Mouse (Mus musculus) MEL (cell line): ENCODE results near the gene Il6. TPM values are rescaled to one million over a fixed set of nuclear protein-coding genes. Genes with fewer than 3 reads are reported as not detected.
"Not testable (repeated sequence)": the region's sequence is repeated elsewhere in the genome, so short reads cannot be mapped to it uniquely, and the experiment has no call there.

Experiments used
- DNase-seq: peaks from one replicate; pipeline ENCODE4 v3.0.0; 2011; ENCODE audit warnings: low read depth, low spot score
- H3K27ac ChIP-seq: 2 replicates; pipeline ENCODE4 v1.5.1; 2012; ENCODE audit warnings: low read depth, mild to moderate bottlenecking, control low read depth, low read length, moderate library complexity; ENCODE audit not compliant: control insufficient read depth
- H3K27me3 ChIP-seq, 2 experiments: fragments of 150-350 bp in 1 of 2; sonication (generic) in 1 of 2; 2 replicates each; pipeline ENCODE4 v1.6.1; 2012; ENCODE audit warnings: low read length in 2 of 2, mild to moderate bottlenecking in 2 of 2, improper control_type of control experiment in 1 of 2, moderate library complexity in 1 of 2; ENCODE audit not compliant: insufficient read depth in 2 of 2, control insufficient read depth in 1 of 2
- H3K36me3 ChIP-seq, 2 experiments: 2 replicates each; pipeline ENCODE4 v1.6.1; 2012 to 2014; ENCODE audit warnings: low read length in 2 of 2, improper control_type of control experiment in 1 of 2, inconsistent platforms in 1 of 2, mild to moderate bottlenecking in 1 of 2; ENCODE audit not compliant: insufficient read depth in 2 of 2, control insufficient read depth in 1 of 2
- H3K4me1 ChIP-seq, 2 experiments: fragments of 150-350 bp in 1 of 2; sonication (generic) in 1 of 2; 2 replicates each; pipeline ENCODE4 v1.6.1; 2012; ENCODE audit warnings: low read length in 2 of 2, improper control_type of control experiment in 1 of 2, mild to moderate bottlenecking in 1 of 2; ENCODE audit not compliant: insufficient read depth in 2 of 2, control insufficient read depth in 1 of 2
- H3K4me3 ChIP-seq, 2 experiments: fragments of 150-350 bp in 1 of 2; sonication (generic) in 1 of 2; 2 replicates each; pipeline ENCODE4 v1.5.1; 2012; ENCODE audit warnings: low read depth in 2 of 2, low read length in 2 of 2, mild to moderate bottlenecking in 2 of 2, moderate library complexity in 2 of 2, control low read depth in 1 of 2, improper control_type of control experiment in 1 of 2; ENCODE audit not compliant: control insufficient read depth in 1 of 2, insufficient read depth in 1 of 2
- H3K79me2 ChIP-seq: 2 replicates; pipeline ENCODE4 v1.6.1; 2012; ENCODE audit warnings: mild to moderate bottlenecking, low read length, moderate library complexity; ENCODE audit not compliant: control insufficient read depth, poor library complexity, insufficient read depth
- H3K9ac ChIP-seq: 2 replicates; pipeline ENCODE4 v1.6.1; 2012; ENCODE audit warnings: low read depth, mild to moderate bottlenecking, control low read depth, low read length, moderate library complexity; ENCODE audit not compliant: control insufficient read depth, poor library complexity, severe bottlenecking
- H3K9me3 ChIP-seq: fragments of 150-350 bp; sonication (generic); replicated peaks from 2 replicates; pipeline ENCODE4 v1.6.1; 2012; ENCODE audit warnings: mild to moderate bottlenecking, low read length, improper control_type of control experiment, moderate library complexity; ENCODE audit not compliant: insufficient read depth
- ELF1 ChIP-seq: IDR thresholded peaks from 2 replicates; pipeline ENCODE4 v1.6.1; 2014; ENCODE audit warnings: low read depth, mild to moderate bottlenecking, inconsistent platforms, low read length, improper control_type of control experiment, moderate library complexity
- GATA1 ChIP-seq: IDR thresholded peaks from 2 replicates; pipeline ENCODE4 v1.6.1; 2011; ENCODE audit warnings: low read depth, low read length, improper control_type of control experiment
- MAX ChIP-seq: IDR thresholded peaks from 2 replicates; pipeline ENCODE4 v1.6.1; 2011; ENCODE audit warnings: low read length, improper control_type of control experiment
- MXI1 ChIP-seq: IDR thresholded peaks from 2 replicates; pipeline ENCODE4 v1.6.1; 2011; ENCODE audit warnings: mild to moderate bottlenecking, low read depth, low read length, improper control_type of control experiment
- MYC ChIP-seq: IDR thresholded peaks from 2 replicates; pipeline ENCODE4 v1.6.1; 2011; ENCODE audit warnings: low read depth, mild to moderate bottlenecking, low read length, improper control_type of control experiment, moderate library complexity
- POLR2A ChIP-seq, 2 experiments: IDR thresholded peaks; 2 replicates each; pipeline ENCODE4 v1.6.1; 2011 to 2012; ENCODE audit warnings: low read length in 2 of 2, mild to moderate bottlenecking in 2 of 2, control low read depth in 1 of 2, improper control_type of control experiment in 1 of 2, low read depth in 1 of 2, moderate library complexity in 1 of 2; ENCODE audit not compliant: control insufficient read depth in 1 of 2, insufficient read depth in 1 of 2, poor library complexity in 1 of 2
- POLR2AphosphoS2 ChIP-seq: IDR thresholded peaks from 2 replicates; pipeline ENCODE4 v1.6.1; 2011; ENCODE audit warnings: low read length, improper control_type of control experiment
- ZMIZ1 ChIP-seq: IDR thresholded peaks from 2 replicates; pipeline ENCODE4 v1.6.1; 2012; ENCODE audit warnings: low read depth, mild to moderate bottlenecking, inconsistent platforms, low read length, improper control_type of control experiment, moderate library complexity
- ZNF384 ChIP-seq: IDR thresholded peaks from 2 replicates; pipeline ENCODE4 v1.6.1; 2012; ENCODE audit warnings: low read depth, mild to moderate bottlenecking, inconsistent platforms, low read length, improper control_type of control experiment
- polyA plus RNA-seq, 2 experiments: library from polyadenylated mRNA; stranded (reverse) in 1 of 2; unstranded in 1 of 2; fragments of >175 nt in 1 of 2; fragments of >200 nt in 1 of 2; gene quantifications; 2 replicates each; pipeline versions ENCODE4 v1.2.1 to v1.2.4; 2012; ENCODE audit warnings: low replicate concordance in 2 of 2, low read depth in 1 of 2; ENCODE audit not compliant: insufficient read length in 2 of 2, insufficient read depth in 1 of 2, missing spikeins in 1 of 2
- total RNA-seq: library from RNA; depleted of rRNA; stranded (reverse); fragments of 300-350 nt; gene quantifications from 2 replicates; pipeline ENCODE4 v1.2.3, GENCODE M21; 2012; rRNA removed

The Il6 gene
- total and polyA plus RNA-seq, 3 experiments: not detected

- no peaks in the 10 kb centered on the region for H3K4me1 ChIP-seq
- DNase-seq: peak; percentile 6
- H3K4me3 ChIP-seq: no peak overlapping the region
- H3K79me2 ChIP-seq: no peaks in the 10 kb centered on the region
- no peaks in the 10 kb centered on the region for H3K27me3 ChIP-seq
- H3K36me3 ChIP-seq: peaks cover 0 to 19% of the 10 kb centered on the region in 2 experiments; a peak in 2 of 4 replicates
- no peak overlapping the region for H3K9ac ChIP-seq
- no peaks in the 10 kb centered on the region for H3K9me3 ChIP-seq
- TF ChIP-seq ZNF384 (0 out of 2 replicates have a peak, but pooled peaks have one; percentile 37), MAX (no peak)
- TF ChIP-seq, all 39 proteins: peak for 1
- H3K27ac ChIP-seq: no peak overlapping the region
Measured at GRCm38 (mm10) chr5:30058216-30058731, 45.4 kb downstream of the Il6 start.

DNA sequence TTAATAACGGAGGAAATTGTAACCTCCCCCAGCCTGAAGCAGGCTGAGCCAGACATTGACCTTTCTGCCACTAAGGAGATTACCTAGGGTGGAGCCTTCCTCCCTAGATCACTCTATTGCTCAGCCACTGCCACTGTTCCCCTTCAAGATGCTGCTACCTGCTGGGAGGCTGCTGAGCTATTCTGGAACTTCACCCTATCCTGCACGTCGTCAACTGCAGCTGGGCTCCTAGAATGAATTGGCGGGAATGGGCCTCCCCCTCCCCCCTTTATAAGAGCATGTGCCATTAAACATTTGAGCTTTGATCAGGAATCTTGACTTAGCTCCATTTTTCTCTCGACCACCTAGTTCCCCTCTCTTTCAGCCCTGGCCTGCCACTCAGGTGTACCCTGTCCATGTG, 46.7 kb downstream of the Il6 start:
- H3K79me2 ChIP-seq, H3K27ac ChIP-seq, H3K4me3 ChIP-seq, H3K27me3 ChIP-seq, H3K9me3 ChIP-seq, H3K9ac ChIP-seq, H3K4me1 ChIP-seq, DNase-seq: not testable (repeated sequence)
- TF ChIP-seq POLR2AphosphoS2: 0 out of 2 replicates have a peak, but pooled peaks have one; percentile 20
- H3K36me3 ChIP-seq: peaks cover 0 to 30% of the 10 kb centered on the region in 2 experiments; a peak in 2 of 4 replicates

DNA sequence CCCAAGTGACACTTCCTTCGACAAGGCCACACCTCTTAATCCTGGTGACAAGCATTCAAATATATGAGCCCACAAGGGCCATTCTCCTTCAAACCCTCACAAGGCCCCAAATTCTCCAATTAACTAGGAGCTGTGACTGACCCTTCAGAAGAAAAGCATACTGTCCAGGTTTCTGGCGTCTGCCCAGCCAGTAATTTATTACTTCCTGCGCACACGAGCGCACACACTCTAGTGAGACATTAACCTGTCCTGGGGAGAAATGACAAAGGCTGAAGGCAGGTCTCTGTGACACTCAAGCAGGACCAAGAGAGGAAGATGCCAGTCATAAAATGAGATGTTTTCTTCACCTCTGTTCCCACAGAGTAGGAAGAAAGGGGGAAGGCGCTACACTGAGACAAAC, 54.8 kb downstream of the Il6 start:
- H3K79me2 ChIP-seq: peaks cover 15% of the 10 kb centered on the region
- no peak overlapping the region for H3K27ac ChIP-seq
- H3K4me1 ChIP-seq: peaks cover 0 to 12% of the 10 kb centered on the region in 2 experiments; a peak in 3 of 4 replicates
- H3K27me3 ChIP-seq: no peaks in the 10 kb centered on the region
- no peak overlapping the region for H3K4me3 ChIP-seq
- H3K36me3 ChIP-seq: peaks cover 22 to 38% of the 10 kb centered on the region in 2 experiments
- H3K9me3 ChIP-seq: no peaks in the 10 kb centered on the region
- no peak for TF ChIP-seq MYC
- TF ChIP-seq ELF1: no peak
- no peak for TF ChIP-seq MXI1
- 0 out of 4 replicates have a peak, but pooled peaks of 1 of the 2 experiments have one; percentile 12 for TF ChIP-seq POLR2A (IDR thresholded peaks at IDR 0.05; ENCODE audit: control insufficient read depth in 1 of 2, insufficient read depth in 1 of 2, low read depth in 1 of 2, low read length in 2 of 2, poor library complexity in 1 of 2)
- no peak for TF ChIP-seq ZMIZ1
- TF ChIP-seq GATA1: no peak
- no peak for DNase-seq
- H3K9ac ChIP-seq: no peak overlapping the region

Other genes starting within 250 kb of the Il6 start
- gene Tyms, start 60.5 kb downstream of the Il6 start, total RNA-seq: 150 and 163 TPM in 2 replicates
- gene Tyms, start 60.5 kb downstream of the Il6 start, polyA plus RNA-seq: 100 to 1,000 TPM in 1 of 2 experiments, not detected in 1; 203 TPM
- gene Garem2, start 92.0 kb downstream of the Il6 start, total RNA-seq: 0.04 TPM in 1 of 2 replicates, not detected in the other
- not detected for gene Garem2, start 92.0 kb downstream of the Il6 start, polyA plus RNA-seq
- not detected in 2 replicates for gene 3110082J24Rik, start 93.0 kb downstream of the Il6 start, total RNA-seq
- not detected for gene 3110082J24Rik, start 93.0 kb downstream of the Il6 start, polyA plus RNA-seq
- 120 and 121 TPM in 2 replicates for gene Hadha, start 142.0 kb downstream of the Il6 start, total RNA-seq
- 100 to 1,000 TPM; 107 to 271 TPM for gene Hadha, start 142.0 kb downstream of the Il6 start, polyA plus RNA-seq
- gene Hadhb, start 142.1 kb downstream of the Il6 start, total RNA-seq: 162 and 173 TPM in 2 replicates
- 100 to 1,000 TPM in 1 of 2 experiments, 10 to 100 TPM in 1; 33.0 to 161 TPM for gene Hadhb, start 142.1 kb downstream of the Il6 start, polyA plus RNA-seq
- 1.2 and 1.7 TPM in 2 replicates for gene Adgrf3, start 192.6 kb downstream of the Il6 start, total RNA-seq
- gene Adgrf3, start 192.6 kb downstream of the Il6 start, polyA plus RNA-seq: 1 to 10 TPM in 1 of 2 experiments, not detected in 1; 2.7 TPM
- gene Selenoi, start 219.5 kb downstream of the Il6 start, total RNA-seq: 76.3 and 88.0 TPM in 2 replicates
- gene Selenoi, start 219.5 kb downstream of the Il6 start, polyA plus RNA-seq: 100 to 1,000 TPM in 1 of 2 experiments, 10 to 100 TPM in 1; 43.4 to 101 TPM